Mouse (Mus musculus): ENCODE results near the gene Ugcg. TPM values are rescaled to one million over a fixed set of nuclear protein-coding genes. Genes with fewer than 3 reads are reported as not detected.

Ugcg gene
- polyA plus RNA-seq, 1 experiment from 2014 or later: 20.3 TPM

DNA sequence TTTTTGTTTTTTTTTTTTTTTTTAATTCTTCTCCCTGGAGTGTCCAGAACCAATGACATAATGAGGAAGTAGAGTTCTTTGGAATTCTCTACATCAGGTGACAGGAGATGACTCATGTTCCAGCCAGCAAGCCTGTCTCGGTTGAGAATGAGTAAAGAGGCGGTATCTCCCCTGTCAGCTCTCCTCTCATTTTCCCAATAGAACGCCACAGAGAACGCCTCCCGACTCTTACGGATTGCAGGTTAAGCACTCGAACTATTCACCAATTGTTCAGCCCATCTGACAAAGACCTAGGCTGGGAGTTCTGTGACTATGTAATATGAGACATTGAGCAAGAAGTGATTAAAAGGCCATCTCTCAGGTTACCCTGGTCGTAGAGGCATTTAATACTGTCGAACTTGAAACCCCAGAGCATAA lies 50.3 kb downstream of the Ugcg start:
- WGBS: 26% methylated on average over 9 of the region's 9 CpGs
- TF ChIP-seq CTCF (IDR thresholded peaks at IDR 0.05; ENCODE audit: low read depth): no peak
- Histone ChIP-seq H3K27me3 (replicated peaks; ENCODE audit: control insufficient read depth, insufficient read depth, low read length) (no peaks in the 10 kb centered on the region), H3K9me3 (ENCODE audit: control insufficient read depth) (no peaks in the 10 kb centered on the region), H3K4me3 (ENCODE audit: low read depth, low read length) (no peak overlapping the region), H3K4me2 (replicated peaks; ENCODE audit: low read depth) (0 out of 2 replicates have a peak overlapping the region, but pooled peaks have one; percentile 10), H3K36me3 (ENCODE audit: control insufficient read depth, insufficient read depth) (no peaks in the 10 kb centered on the region), H3K4me1 (replicated peaks; ENCODE audit: control insufficient read depth, insufficient read depth, low read length) (0 out of 2 replicates have a peak, but pooled peaks cover 11% of the 10 kb centered on the region), H3K9ac (ENCODE audit: low read depth, low read length) (no peak overlapping the region), H3K27ac (ENCODE audit: low read depth, low read length) (peak overlapping the region; percentile 89)
- peak; percentile 61 for ATAC-seq

DNA sequence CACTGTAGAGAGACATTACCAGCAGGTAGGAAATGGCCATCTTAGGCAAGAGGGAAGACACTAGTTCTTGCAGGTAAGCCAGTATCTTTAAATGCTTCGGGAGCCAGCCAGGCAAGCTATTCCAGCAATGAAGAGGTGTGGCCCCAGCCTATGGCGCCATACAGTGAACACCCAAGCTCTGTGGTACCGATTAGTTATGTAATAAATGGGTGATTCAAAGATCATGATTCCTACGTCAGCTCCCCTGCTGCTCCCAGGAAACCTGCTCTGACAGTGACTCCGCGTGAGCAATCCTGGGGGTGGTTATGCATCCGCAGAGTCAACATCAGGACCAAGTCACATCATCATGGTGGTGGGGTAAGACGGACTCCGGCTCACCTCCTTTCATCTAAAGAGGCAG lies 51.1 kb downstream of the Ugcg start:
- Histone ChIP-seq H3K27ac (ENCODE audit: low read depth, low read length) (peak overlapping the region; percentile 89), H3K27me3 (replicated peaks; ENCODE audit: control insufficient read depth, insufficient read depth, low read length) (no peaks in the 10 kb centered on the region), H3K9me3 (ENCODE audit: control insufficient read depth) (no peaks in the 10 kb centered on the region), H3K4me3 (ENCODE audit: low read depth, low read length) (no peak overlapping the region), H3K4me1 (replicated peaks; ENCODE audit: control insufficient read depth, insufficient read depth, low read length) (0 out of 2 replicates have a peak, but pooled peaks cover 11% of the 10 kb centered on the region), H3K9ac (ENCODE audit: low read depth, low read length) (no peak overlapping the region), H3K36me3 (ENCODE audit: control insufficient read depth, insufficient read depth) (no peaks in the 10 kb centered on the region), H3K4me2 (replicated peaks; ENCODE audit: low read depth) (no peak overlapping the region)
- ATAC-seq: no peak
- TF ChIP-seq CTCF (IDR thresholded peaks at IDR 0.05; ENCODE audit: low read depth): no peak
- 74% methylated on average over 9 of the region's 9 CpGs for WGBS

DNA sequence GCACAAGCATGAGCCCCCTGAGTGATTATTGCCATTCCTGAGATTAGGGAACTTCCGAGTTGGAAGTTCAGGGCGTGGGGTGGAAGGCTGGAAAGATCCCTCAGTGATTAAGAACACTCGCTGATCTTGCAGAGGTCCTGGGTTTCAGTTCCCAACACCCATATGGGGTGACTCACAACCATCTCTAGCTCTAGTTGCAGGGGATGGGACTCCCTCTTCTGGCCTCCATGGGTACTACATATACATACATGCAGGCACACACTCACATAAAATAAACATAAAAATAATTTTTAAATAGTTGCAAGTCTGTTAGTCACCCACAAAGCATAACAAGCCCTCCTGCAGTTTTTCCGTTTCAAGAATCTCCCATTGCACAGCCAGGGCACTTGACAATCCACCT lies 52.0 kb downstream of the Ugcg start:
- Histone ChIP-seq H3K4me2 (replicated peaks; ENCODE audit: low read depth) (no peak overlapping the region), H3K9me3 (ENCODE audit: control insufficient read depth) (no peaks in the 10 kb centered on the region), H3K27me3 (replicated peaks; ENCODE audit: control insufficient read depth, insufficient read depth, low read length) (no peaks in the 10 kb centered on the region), H3K4me3 (ENCODE audit: low read depth, low read length) (no peak overlapping the region), H3K4me1 (replicated peaks; ENCODE audit: control insufficient read depth, insufficient read depth, low read length) (0 out of 2 replicates have a peak, but pooled peaks cover 15% of the 10 kb centered on the region), H3K9ac (ENCODE audit: low read depth, low read length) (no peak overlapping the region), H3K27ac (ENCODE audit: low read depth, low read length) (peak overlapping the region; percentile 89), H3K36me3 (ENCODE audit: control insufficient read depth, insufficient read depth) (no peaks in the 10 kb centered on the region)
- 69% methylated on average over 4 of the region's 4 CpGs for WGBS
- no peak for ATAC-seq
- TF ChIP-seq CTCF (IDR thresholded peaks at IDR 0.05; ENCODE audit: low read depth): peak; percentile 61

DNA sequence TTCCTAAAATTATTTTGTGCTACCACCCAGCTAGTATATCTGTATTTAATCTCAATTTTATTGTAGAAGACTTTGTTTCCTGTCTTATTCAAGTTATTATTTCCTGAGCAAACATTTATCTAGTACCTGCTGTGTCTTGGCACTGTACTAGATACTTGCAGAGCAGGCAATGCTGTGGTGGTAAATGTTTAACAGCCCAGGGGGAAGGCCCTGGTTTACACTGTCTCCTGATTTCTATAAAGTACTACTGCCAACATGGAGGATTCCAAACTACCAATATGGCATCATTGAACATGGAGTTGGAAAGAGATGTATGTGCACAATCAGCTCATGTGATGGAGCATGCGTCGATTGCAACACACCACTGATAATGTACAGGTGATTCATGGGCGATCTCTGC lies 53.2 kb downstream of the Ugcg start:
- no peak overlapping the region for H3K4me2 ChIP-seq (replicated peaks; ENCODE audit: low read depth)
- WGBS: 64% methylated on average over 3 of the region's 3 CpGs
- H3K4me3 ChIP-seq (ENCODE audit: low read depth, low read length): no peak overlapping the region
- no peak for TF ChIP-seq CTCF (IDR thresholded peaks at IDR 0.05; ENCODE audit: low read depth)
- no peaks in the 10 kb centered on the region for H3K27me3 ChIP-seq (replicated peaks; ENCODE audit: control insufficient read depth, insufficient read depth, low read length)
- no peaks in the 10 kb centered on the region for H3K9me3 ChIP-seq (ENCODE audit: control insufficient read depth)
- 0 out of 2 replicates have a peak, but pooled peaks cover 15% of the 10 kb centered on the region for H3K4me1 ChIP-seq (replicated peaks; ENCODE audit: control insufficient read depth, insufficient read depth, low read length)
- peak; percentile 71 for ATAC-seq
- H3K36me3 ChIP-seq (ENCODE audit: control insufficient read depth, insufficient read depth): no peaks in the 10 kb centered on the region
- H3K9ac ChIP-seq (ENCODE audit: low read depth, low read length): no peak overlapping the region
- peak overlapping the region; percentile 89 for H3K27ac ChIP-seq (ENCODE audit: low read depth, low read length)

DNA sequence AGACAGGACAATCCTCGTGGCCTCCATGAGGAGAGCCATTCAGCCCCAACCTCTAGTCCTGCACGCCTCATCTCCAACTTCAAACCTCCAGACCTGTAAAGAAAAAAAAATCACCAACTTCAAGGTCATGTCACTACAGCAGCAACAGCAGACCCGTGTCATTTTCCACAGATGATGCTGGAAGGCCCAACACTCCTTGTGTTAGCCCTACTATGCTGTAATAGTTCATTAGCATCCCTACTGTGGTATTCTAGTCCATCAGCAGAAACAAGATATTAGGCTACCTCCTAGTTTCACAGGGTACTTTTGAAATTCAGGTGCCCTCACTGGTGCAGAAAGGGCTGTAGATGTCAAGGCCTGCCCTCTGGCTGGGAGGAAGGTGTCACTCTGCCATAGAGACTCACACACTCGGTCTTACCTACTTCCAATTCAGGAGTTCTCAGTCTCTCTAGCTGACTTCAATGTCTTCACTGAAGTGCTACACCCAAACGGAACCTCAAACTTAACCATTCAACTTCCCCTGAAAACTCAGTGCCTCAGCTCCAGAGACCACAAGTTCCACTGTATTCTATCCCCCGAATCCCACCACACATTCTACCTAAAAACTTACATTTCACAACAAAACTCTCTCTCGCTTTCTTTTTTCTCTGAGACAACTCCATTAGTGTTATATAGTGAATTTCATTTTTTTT lies 54.9 kb downstream of the Ugcg start:
- no peak for ATAC-seq
- H3K36me3 ChIP-seq (ENCODE audit: control insufficient read depth, insufficient read depth): no peaks in the 10 kb centered on the region
- H3K4me2 ChIP-seq (replicated peaks; ENCODE audit: low read depth): no peak overlapping the region
- 75% methylated on average over 7 of the region's 7 CpGs for WGBS
- TF ChIP-seq CTCF (IDR thresholded peaks at IDR 0.05; ENCODE audit: low read depth): no peak
- 0 out of 2 replicates have a peak, but pooled peaks cover 15% of the 10 kb centered on the region for H3K4me1 ChIP-seq (replicated peaks; ENCODE audit: control insufficient read depth, insufficient read depth, low read length)
- H3K27ac ChIP-seq (ENCODE audit: low read depth, low read length): peak overlapping the region; percentile 78
- H3K9ac ChIP-seq (ENCODE audit: low read depth, low read length): no peak overlapping the region
- H3K9me3 ChIP-seq (ENCODE audit: control insufficient read depth): no peaks in the 10 kb centered on the region
- H3K27me3 ChIP-seq (replicated peaks; ENCODE audit: control insufficient read depth, insufficient read depth, low read length): no peaks in the 10 kb centered on the region
- H3K4me3 ChIP-seq (ENCODE audit: low read depth, low read length): no peak overlapping the region

DNA sequence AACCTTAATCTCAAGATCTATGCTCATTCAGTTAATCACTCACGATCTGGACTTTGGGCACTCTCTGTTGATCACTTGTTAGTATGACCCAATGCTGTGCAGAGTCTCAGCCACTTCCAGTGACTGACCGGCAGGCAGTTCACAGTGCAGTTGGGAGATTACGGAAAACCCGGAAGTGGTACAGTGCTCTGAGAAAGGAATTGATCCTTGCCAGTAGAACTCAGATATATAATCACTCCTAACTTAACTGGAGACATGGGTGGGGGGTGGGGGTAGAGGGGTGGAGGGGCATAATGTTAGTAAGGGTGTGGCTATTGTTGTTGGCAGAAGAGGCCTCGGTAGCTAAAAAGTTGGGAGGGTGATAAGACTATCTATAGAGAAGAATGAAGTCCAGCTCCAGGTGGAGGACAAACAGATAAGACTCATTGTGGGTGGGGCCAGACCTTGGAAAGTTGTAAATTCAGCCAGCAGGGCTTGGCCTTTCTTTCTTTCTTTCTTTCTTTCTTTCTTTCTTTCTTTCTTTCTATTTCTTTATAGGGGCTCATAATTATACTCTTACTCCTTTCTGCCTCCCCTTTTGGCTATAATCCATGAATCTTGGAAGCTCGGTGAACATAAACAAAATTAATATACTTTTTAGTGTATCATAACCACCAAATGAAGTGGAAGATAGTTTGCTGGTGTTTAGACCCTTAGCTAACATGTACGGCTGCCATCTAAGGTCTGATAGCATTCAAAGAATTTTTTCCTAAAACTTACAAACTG lies 55.9 kb downstream of the Ugcg start:
- Histone ChIP-seq H3K4me2 (replicated peaks; ENCODE audit: low read depth) (no peak overlapping the region), H3K9me3 (ENCODE audit: control insufficient read depth) (no peaks in the 10 kb centered on the region), H3K9ac (ENCODE audit: low read depth, low read length) (no peak overlapping the region), H3K27ac (ENCODE audit: low read depth, low read length) (peak overlapping the region; percentile 78), H3K27me3 (replicated peaks; ENCODE audit: control insufficient read depth, insufficient read depth, low read length) (no peaks in the 10 kb centered on the region), H3K4me3 (ENCODE audit: low read depth, low read length) (no peak overlapping the region), H3K4me1 (replicated peaks; ENCODE audit: control insufficient read depth, insufficient read depth, low read length) (0 out of 2 replicates have a peak, but pooled peaks cover 15% of the 10 kb centered on the region), H3K36me3 (ENCODE audit: control insufficient read depth, insufficient read depth) (no peaks in the 10 kb centered on the region)
- 0 out of 2 replicates have a peak, but pooled peaks have one; percentile 12 for TF ChIP-seq CTCF (IDR thresholded peaks at IDR 0.05; ENCODE audit: low read depth)
- WGBS: 38% methylated on average over 7 of the region's 7 CpGs
- peak; percentile 86 for ATAC-seq
